Mouse (Mus musculus): ENCODE measurements at regions not wholly inside any gene's neighbourhood (a gene's known extent, or its start where the extent isn't known, plus 50 kb on each side); places are given as distances from the start of the nearest gene placed in this dataset.
A peak's percentile ranks its signal among the peaks of the same experiment; 100 is the strongest.

DNA sequence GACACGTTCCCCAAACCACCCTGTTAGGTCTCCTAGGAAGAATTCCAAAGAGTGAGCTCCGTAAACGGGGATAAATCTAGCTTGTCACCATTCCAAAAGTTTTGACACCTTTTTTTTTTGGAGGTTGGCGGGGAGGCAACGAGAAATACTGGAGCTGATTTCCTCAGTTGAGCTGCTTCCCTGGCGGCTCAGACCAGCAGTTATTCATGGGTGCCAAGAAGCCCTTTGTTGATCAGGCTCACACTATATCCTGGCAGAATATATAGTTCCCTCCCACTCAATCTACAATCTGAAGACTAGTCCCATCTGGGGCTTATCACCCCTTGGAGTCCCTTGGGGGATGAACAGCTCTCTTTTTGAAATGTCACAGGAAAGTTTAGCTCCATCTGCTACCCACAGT, 77.5 kb upstream of the Tiam2 start:
- no peak for DNase-seq

DNA sequence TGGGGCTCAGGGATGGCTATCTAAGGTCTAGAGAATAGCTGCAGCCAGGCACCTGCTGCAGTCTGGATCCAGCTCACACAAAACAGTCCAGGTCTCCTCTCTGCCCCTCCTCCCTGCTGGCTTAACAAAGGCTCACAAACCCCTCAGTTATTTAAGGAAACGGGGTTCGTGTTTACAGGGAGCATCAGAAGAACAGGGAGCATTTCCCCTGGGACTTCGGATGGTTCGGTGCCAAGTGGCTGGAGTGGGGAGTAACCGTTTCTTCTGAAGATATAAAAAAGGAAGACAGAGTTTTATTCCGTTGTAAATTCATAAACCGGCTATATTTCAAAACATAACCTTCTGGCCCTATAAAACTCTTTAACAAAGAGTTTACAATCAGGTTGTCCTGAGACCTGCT, 77.1 kb upstream of the Tiam2 start:
- peak; percentile 56 for DNase-seq

DNA sequence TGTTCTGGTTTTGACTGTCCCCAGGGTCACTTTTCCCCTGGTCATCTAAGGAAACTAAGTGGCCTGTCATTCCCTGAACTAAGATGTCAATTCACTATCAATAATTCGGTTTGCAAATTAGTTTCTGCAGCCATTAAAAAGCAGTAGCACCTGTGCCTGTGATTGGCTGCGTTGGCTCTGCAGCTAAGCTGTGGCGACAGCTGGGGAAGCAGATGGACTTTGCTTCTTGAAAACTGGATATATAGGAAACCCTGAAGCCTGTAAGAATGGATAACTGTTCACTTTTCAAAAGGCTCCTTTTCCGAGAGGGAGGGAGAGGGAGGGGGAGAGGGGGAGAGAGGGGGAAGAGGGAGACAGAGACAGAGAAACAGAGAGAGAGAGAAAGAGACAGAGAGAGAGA, 75.2 kb upstream of the Tiam2 start:
- DNase-seq = no peak

DNA sequence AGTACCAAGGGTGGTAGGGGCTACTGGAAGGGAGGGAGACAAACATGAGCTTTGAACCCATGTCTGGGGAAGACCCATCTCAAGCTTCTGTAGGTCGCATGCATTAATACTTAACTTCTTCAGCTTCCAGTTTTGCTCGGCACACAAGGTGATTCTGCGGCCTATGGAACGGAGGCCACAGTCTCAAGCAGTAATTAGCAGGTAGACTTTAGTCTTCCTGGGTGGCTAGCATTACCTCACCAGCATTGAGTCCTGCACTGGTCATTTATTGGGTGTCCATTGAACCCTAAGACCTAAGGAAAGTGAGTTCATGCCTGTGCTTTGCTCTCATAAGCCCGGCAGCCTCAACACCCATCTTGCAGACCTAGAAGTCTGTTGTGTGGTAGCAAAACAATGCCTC, 74.4 kb upstream of the Tiam2 start:
- DNase-seq = no peak

DNA sequence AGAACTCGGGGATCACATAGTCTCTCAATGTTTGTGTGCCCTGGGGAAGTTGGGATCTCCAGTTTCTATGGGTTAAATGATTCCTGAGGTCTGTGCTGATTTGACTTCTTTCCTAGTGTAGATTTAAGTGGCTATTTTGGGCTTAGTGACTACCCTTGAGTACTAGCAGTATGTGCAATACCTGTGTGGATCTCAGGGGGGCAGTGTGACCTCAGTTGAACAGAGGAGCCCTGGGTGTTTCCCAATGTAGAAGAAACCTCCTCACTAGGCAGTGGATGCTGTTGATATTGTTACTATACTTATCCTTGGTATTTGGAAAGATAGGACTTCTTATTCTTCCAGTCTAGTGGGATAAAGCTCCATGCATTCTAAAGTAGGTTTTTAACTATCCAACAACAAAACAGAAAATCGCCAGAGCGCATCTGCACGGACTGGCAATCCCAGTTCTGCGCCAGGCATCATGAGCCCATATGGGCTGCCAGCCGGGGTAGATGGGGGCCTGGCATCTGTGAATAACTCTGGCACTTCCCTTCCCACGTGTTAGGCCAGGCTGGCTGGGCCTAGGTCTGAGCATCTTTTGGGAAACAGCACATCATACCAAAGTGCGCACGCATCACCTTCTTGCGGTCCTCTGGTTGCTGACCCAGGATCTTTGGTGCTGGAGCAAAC, 72.7 kb upstream of the Tiam2 start:
- DNase-seq = peak; percentile 64

DNA sequence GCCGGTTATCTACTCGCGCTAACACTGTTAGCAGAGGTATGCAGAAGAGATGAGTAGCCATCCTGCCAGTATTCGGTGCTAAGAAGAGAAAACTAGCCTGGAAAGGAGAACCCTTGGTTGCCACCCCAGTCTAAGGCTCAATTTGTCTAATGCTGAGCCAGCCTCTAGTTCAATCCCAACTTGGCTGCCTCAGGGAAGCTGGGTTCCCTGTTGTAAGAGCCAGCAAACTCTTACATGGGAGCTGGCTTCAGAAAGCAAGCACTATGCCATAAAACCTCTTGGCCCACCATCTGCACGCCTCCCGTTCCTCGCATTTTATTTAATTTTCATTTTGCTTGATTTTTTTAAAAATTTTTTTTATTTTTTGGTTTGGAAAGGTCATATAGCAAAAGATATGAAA, 69.6 kb upstream of the Tiam2 start:
- DNase-seq = no peak

DNA sequence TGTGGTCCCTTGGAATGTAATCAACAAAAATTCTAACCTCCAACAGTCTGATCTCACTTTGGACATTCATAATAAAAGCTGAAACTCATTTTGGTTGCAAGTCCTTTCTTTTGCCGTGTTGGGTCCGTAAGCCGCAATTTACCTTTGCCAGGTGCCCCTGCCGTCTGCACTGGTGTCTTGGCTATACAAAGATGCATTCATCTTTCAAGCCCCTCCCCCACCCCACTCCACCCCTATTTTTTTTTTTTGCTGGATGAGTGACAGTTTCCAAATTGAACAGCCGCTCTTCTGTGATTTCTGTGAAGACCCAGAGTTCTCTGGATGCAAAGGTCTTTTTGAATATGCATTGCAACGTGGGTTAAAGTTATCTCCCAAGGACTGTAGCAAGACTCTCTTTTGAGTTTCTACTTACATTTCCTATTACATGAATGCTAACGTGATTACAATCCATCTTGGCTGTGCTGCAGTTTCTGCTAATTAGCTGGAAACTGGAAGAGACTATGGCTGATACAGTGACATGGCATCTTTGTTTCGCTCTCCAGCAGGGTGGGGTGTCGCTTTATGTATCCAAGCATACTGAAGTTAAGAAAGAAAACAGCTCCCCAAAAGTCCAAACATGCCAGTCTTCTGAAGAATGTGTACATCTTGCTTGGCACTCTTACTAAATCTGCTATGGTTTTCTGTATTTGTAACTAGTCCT, 67.4 kb upstream of the Tiam2 start:
- no peak for DNase-seq

DNA sequence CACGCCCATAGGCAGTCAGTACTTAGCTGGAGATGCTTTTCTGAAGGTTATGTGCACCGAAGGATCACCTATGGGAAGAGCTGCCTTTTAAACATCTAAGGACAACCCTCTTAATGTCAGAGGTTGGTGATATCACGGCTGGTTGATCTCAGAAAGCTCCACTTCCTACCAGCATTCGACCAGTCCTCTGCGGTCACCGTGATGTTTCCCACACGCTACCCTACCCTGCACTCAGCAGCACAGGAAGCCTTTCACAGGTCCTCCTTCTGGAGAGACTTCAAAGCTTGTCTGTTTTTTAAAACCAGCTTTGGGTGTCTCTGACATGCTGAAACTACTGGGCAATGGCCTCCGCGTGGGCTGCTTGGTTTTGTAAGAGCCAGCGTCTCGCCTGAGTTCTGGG, 65.6 kb upstream of the Tiam2 start:
- no peak for DNase-seq

DNA sequence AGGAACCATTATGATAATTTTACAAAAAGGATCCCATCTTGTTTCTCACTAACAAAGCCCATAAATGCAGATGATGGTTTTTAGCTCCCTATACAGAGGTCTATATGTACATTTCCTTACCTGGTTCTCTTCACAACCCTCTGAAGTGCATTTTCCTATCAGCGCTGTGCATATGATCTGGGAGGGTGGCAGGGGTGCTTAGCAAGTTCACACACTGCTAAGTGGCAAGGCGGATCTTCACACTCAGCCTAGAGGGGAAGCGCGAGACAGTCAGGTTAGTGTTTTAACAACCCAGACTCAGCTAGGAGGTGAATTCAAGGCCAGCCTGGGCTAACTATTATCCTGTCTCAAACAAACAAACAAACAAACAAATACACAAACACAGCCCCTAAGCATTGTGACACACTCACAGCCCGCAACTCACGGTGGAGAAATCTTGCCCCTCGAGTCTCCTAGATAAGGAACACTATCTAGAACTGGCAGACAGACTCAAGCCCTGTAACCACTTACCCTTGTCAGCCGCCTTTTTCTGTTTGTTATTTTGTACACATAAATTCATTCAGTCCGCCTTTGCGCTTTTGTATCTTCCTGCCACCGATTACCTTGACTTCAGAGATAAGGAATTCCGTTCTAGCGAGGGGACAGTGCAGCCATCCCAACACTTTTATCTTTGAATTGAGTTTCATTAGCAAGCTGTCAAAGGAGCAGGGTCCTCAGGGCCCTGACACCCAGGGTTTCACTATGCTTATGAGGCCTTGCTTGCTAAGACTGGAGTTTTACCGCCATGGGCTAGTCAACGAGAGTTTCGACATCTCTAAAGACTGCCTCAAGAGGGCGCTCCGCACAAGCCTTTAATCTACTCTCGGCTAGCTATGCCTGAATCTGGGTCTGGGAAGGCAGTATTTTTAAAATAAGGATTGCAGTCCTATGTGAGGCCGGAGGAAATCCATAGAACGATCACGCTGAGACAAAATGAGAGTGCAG, 53.0 kb upstream of the Tiam2 start:
- peak; percentile 91 for DNase-seq

DNA sequence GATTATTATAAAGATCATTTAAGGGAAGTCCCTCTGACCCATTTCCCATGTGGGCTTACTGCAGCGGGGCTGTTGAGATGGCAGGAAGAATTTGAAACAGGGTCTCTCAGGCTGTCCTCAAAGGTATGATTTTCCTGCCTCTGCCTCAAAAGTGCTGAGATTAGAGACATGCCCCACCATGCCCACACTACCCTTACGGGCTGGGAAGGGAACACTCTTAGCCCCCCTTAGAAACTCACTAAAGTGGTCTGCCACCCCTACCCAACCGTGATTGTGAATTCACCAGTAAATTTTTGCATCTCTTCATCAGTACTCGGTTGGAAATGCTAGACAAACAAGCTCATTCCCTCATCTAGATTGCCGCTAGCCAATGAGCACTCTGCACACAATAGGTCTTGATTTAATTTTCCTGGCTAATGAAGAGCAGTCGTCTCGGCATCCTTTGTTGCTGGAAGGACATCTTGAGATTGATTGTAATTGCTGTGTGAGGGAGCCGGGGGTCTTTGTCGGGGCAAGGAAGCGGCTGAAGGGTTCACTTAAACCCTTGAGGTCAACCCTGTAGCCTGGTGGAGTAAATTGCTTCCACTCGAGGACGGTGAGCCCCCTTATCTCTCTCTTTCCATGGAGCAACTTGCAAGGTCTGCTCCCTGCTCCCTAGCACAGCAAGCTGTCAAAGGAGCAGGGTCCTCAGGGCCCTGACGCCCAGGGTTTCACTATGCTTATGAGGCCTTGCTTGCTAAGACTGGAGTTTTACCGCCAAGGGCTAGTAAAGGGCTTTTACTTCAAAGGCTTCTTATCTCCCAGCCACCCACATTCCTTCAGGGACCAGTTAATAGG, 51.7 kb upstream of the Tiam2 start:
- no peak for DNase-seq
